Mouse (Mus musculus) gastrocnemius, postnatal 10 days (tissue): ENCODE measurements at regions not wholly inside any gene's neighbourhood (a gene's known extent, or its start where the extent isn't known, plus 50 kb on each side); places are given as distances from the start of the nearest gene placed in this dataset.
A peak's percentile ranks its signal among the peaks of the same experiment; 100 is the strongest.

Experiments
- DNase-seq: peaks from one replicate; pipeline ENCODE4 v3.0.0; 2021; ENCODE audit warnings: mixed read lengths

GRCm38 (mm10) chr3:128415568-128415967 lies 519.4 kb upstream of the Fam241a start:
- DNase-seq = no peak

GRCm38 (mm10) chr3:128413481-128413880 lies 517.4 kb upstream of the Fam241a start:
- no peak for DNase-seq

- no peak for DNase-seq
These were observed 516.0 kb upstream of the Fam241a start for GRCm38 (mm10) chr3:128412157-128412556.

GRCm38 (mm10) chr3:128394805-128395204 lies 498.7 kb upstream of the Fam241a start:
- DNase-seq = no peak

GRCm38 (mm10) chr3:128380579-128380978 lies 484.5 kb upstream of the Fam241a start:
- no peak for DNase-seq

GRCm38 (mm10) chr3:128369521-128370127 lies 473.5 kb upstream of the Fam241a start:
- DNase-seq = no peak

GRCm38 (mm10) chr3:128362310-128362709 lies 466.2 kb upstream of the Fam241a start:
- DNase-seq = no peak

- peak; percentile 7 for DNase-seq
These were observed 453.0 kb upstream of the Fam241a start for GRCm38 (mm10) chr3:128349123-128349522.

- DNase-seq = no peak
These were observed 451.9 kb upstream of the Fam241a start for GRCm38 (mm10) chr3:128347782-128348574.

GRCm38 (mm10) chr3:128337508-128337907 lies 441.4 kb upstream of the Fam241a start:
- no peak for DNase-seq

GRCm38 (mm10) chr3:128337031-128337430 lies 440.9 kb upstream of the Fam241a start:
- DNase-seq = peak; percentile 50

GRCm38 (mm10) chr3:128327677-128328076 lies 431.6 kb upstream of the Fam241a start:
- DNase-seq = no peak

GRCm38 (mm10) chr3:128301312-128301711 lies 405.2 kb upstream of the Fam241a start:
- DNase-seq = no peak

GRCm38 (mm10) chr3:128298110-128298509 lies 402.0 kb upstream of the Fam241a start:
- DNase-seq = no peak

GRCm38 (mm10) chr3:128287846-128288245 lies 391.7 kb upstream of the Fam241a start:
- no peak for DNase-seq

GRCm38 (mm10) chr3:128285214-128285613 lies 389.1 kb upstream of the Fam241a start:
- DNase-seq = no peak

GRCm38 (mm10) chr3:128280626-128281025 lies 384.5 kb upstream of the Fam241a start:
- no peak for DNase-seq

- no peak for DNase-seq
These were observed 374.5 kb upstream of the Fam241a start for GRCm38 (mm10) chr3:128270576-128270975.

- DNase-seq = no peak
These were observed 365.1 kb upstream of the Fam241a start for GRCm38 (mm10) chr3:128261208-128261607.

GRCm38 (mm10) chr3:128247816-128248215 lies 351.7 kb upstream of the Fam241a start:
- no peak for DNase-seq

GRCm38 (mm10) chr3:128239813-128240421 lies 343.8 kb upstream of the Fam241a start:
- DNase-seq = no peak

- DNase-seq = no peak
These were observed 334.3 kb upstream of the Fam241a start for GRCm38 (mm10) chr3:128230390-128230789.

- no peak for DNase-seq
These were observed 330.9 kb upstream of the Fam241a start for GRCm38 (mm10) chr3:128226930-128227585.
